Mouse (Mus musculus): ENCODE results near the gene Gm21936. TPM values are rescaled to one million over a fixed set of nuclear protein-coding genes. Genes with fewer than 3 reads are reported as not detected.

Gm21936 gene
- not detected for polyA plus RNA-seq (2017; shearing (Covaris generic))

DNA sequence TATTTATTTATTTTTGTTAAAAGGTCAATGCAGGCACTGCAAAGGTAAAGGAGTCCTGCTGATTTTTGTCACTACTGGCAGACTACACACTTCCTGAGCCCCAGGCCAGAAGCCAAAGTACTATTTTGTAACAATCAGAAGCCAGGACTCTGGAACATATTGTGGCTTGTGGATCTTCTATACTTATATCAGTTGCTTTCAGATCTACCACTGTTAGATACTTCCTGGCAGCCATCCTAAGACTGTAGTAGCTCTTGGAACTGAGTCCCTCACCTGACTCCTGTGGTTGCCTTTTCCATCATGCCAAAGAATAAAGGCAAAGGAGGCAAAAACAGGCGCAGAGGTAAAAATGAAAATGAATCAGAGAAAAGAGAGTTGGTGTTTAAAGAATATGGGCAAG is at the start of gene Gm21936:
Gene Gm21936, plus strand, starts transcription at position 301 of the 400 bp plus-strand sequence.

GRCm38 (mm10) chr12:87775655-87776054 is 19.7 kb upstream of the Gm21936 start, which contains the start of gene Gm21319:
TSS of gene Gm21319 (minus strand) at chr12:87775755.

DNA sequence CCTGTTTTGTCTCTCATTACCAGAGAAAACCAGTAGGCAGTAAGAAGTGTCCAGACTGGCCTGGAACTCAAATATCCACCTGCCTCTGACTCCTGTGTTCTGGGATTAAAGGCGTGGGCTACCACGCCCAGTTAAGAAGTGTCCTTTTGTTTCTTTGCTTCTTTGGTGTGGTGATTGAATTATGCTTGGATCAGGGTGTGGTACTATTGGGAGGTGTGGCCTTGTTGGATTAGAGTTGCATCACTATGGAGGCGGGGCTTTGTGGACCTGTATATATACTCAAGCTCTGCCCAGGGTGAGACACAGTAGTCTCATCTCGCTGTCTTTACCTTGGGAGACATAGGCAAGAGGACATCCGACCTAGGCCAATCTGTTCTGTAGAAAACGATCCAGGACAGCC is 21.0 kb downstream of the Gm21936 start, which contains the start of gene BB287469:
Gene BB287469, plus strand, starts transcription at position 301 of the 400 bp plus-strand sequence.

DNA sequence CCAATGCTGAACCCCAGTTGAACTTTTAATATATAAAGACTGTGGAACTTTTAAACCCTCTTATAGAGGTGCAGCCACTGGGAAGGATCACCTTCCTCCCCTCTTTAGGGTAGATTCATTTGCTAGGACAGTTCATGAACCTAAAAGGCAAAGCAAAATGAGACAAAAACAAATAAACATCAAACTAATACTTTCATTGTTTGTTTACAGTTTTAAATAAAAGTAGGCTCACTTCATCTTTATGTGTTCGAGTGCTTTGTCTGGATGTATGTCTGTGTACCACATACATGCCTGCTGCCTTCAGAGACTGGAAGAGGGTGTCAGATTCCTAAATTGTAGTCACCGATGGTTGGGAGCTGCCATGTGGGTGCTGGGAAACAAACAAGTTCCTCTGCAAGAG is 46.9 kb downstream of the Gm21936 start, which contains the start of gene Gm2001:
Gene Gm2001, minus strand, starts transcription at position 101 of the 400 bp plus-strand sequence.

Other genes starting within 250 kb of the Gm21936 start
- not detected for gene Oog1, start 192.8 kb upstream of the Gm21936 start, polyA plus RNA-seq (2017; shearing (Covaris generic))
- gene Gm4027, start 176.6 kb upstream of the Gm21936 start, polyA plus RNA-seq (2017; shearing (Covaris generic)), result not detected
- gene Gm16381, start 150.9 kb upstream of the Gm21936 start, polyA plus RNA-seq (2017; shearing (Covaris generic)), result not detected
- gene Gm21319, start 19.8 kb upstream of the Gm21936 start, polyA plus RNA-seq (2017; shearing (Covaris generic)), result not detected
- gene BB287469, start 21.1 kb downstream of the Gm21936 start, polyA plus RNA-seq (2017; shearing (Covaris generic)), result not detected
- gene Gm2001, start 46.8 kb downstream of the Gm21936 start, polyA plus RNA-seq (2017; shearing (Covaris generic)), result not detected
- gene Gm2016, start 78.6 kb downstream of the Gm21936 start, polyA plus RNA-seq (2017; shearing (Covaris generic)), result not detected
- gene Gm2022, start 99.9 kb downstream of the Gm21936 start, polyA plus RNA-seq (2017; shearing (Covaris generic)), result not detected
- not detected for gene Gm2035, start 124.3 kb downstream of the Gm21936 start, polyA plus RNA-seq (2017; shearing (Covaris generic))
- not detected for gene Gm2042, start 158.6 kb downstream of the Gm21936 start, polyA plus RNA-seq (2017; shearing (Covaris generic))
- not detected for gene Gm2075, start 216.3 kb downstream of the Gm21936 start, polyA plus RNA-seq (2017; shearing (Covaris generic))
- not detected for gene Gm6803, start 223.3 kb downstream of the Gm21936 start, polyA plus RNA-seq (2017; shearing (Covaris generic))
- gene Gm2056, start 231.5 kb downstream of the Gm21936 start, polyA plus RNA-seq (2017; shearing (Covaris generic)), result not detected